Mouse (Mus musculus): ENCODE measurements around the gene Utp14b. TPM values are rescaled to one million over a fixed set of nuclear protein-coding genes. Genes with fewer than 3 reads are reported as not detected.
A peak's percentile ranks its signal among the peaks of the same experiment; 100 is the strongest.

Gene Utp14b
- polyA plus RNA-seq, 1 experiment = 1.9 TPM

- Histone ChIP-seq H3K36me3 (ENCODE audit: control insufficient read depth, insufficient read depth, low read length) (no peaks in the 10 kb centered on the region), H3K4me1 (replicated peaks; ENCODE audit: control insufficient read depth, insufficient read depth, low read length) (peaks cover 13% of the 10 kb centered on the region), H3K27me3 (ENCODE audit: control insufficient read depth, insufficient read depth, low read length) (no peaks in the 10 kb centered on the region), H3K27ac (ENCODE audit: control insufficient read depth, insufficient read depth, low read length) (peak overlapping the region; percentile 45; the same call in 1 of the 2 replicates), H3K4me3 (ENCODE audit: control insufficient read depth, insufficient read depth, low read length) (no peak overlapping the region)
- peak; percentile 16 for DNase-seq
- TF ChIP-seq CTCF (IDR thresholded peaks at IDR 0.05; ENCODE audit: borderline replicate concordance, control insufficient read depth, extremely low read depth, insufficient read depth, low read length, poor library complexity) (no peak), POLR2A (IDR thresholded peaks at IDR 0.05; ENCODE audit: control insufficient read depth, extremely low read depth, insufficient read depth, low read length, poor library complexity) (no peak)
Measured at GRCm38 (mm10) chr1:78640871-78641270, 17.0 kb upstream of the Utp14b start.

DNA sequence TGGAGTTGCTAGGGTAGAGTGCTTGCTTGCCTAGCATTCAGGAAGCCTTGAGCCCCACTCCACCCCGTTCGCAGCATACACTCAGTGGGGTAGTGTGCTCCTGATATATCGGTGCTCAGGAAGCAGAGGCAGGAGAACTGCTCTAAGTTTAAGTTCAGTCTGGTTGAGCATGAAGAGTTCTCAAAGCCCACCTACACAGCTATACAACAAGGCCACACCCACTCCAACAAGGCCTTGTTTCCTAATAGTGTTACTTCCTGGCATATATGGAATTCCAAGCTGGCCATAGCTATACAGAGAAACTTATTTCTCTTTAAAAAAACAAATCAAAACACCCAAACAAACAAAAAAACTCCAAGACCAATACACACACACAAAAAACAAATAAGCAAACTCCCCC, 16.0 kb upstream of the Utp14b start:
- Histone ChIP-seq H3K27ac (ENCODE audit: control insufficient read depth, insufficient read depth, low read length) (no peak overlapping the region), H3K27me3 (ENCODE audit: control insufficient read depth, insufficient read depth, low read length) (no peaks in the 10 kb centered on the region), H3K4me1 (replicated peaks; ENCODE audit: control insufficient read depth, insufficient read depth, low read length) (peaks cover 13% of the 10 kb centered on the region), H3K36me3 (ENCODE audit: control insufficient read depth, insufficient read depth, low read length) (no peaks in the 10 kb centered on the region), H3K4me3 (ENCODE audit: control insufficient read depth, insufficient read depth, low read length) (no peak overlapping the region)
- no peak for DNase-seq
- no peak for TF ChIP-seq CTCF (IDR thresholded peaks at IDR 0.05; ENCODE audit: borderline replicate concordance, control insufficient read depth, extremely low read depth, insufficient read depth, low read length, poor library complexity)
- 95% methylated on average over 3 of the region's 3 CpGs for WGBS

GRCm38 (mm10) chr1:78642197-78642596, 15.6 kb upstream of the Utp14b start:
- 89% methylated on average over 2 of the region's 2 CpGs for WGBS
- no peak for DNase-seq
- no peaks in the 10 kb centered on the region for H3K36me3 ChIP-seq (ENCODE audit: control insufficient read depth, insufficient read depth, low read length)
- TF ChIP-seq CTCF (IDR thresholded peaks at IDR 0.05; ENCODE audit: borderline replicate concordance, control insufficient read depth, extremely low read depth, insufficient read depth, low read length, poor library complexity) = no peak
- no peak for TF ChIP-seq POLR2A (IDR thresholded peaks at IDR 0.05; ENCODE audit: control insufficient read depth, extremely low read depth, insufficient read depth, low read length, poor library complexity)
- H3K27me3 ChIP-seq (ENCODE audit: control insufficient read depth, insufficient read depth, low read length) = no peaks in the 10 kb centered on the region
- peaks cover 13% of the 10 kb centered on the region for H3K4me1 ChIP-seq (replicated peaks; ENCODE audit: control insufficient read depth, insufficient read depth, low read length)
- H3K27ac ChIP-seq (ENCODE audit: control insufficient read depth, insufficient read depth, low read length) = no peak overlapping the region
- H3K4me3 ChIP-seq (ENCODE audit: control insufficient read depth, insufficient read depth, low read length) = no peak overlapping the region

DNA sequence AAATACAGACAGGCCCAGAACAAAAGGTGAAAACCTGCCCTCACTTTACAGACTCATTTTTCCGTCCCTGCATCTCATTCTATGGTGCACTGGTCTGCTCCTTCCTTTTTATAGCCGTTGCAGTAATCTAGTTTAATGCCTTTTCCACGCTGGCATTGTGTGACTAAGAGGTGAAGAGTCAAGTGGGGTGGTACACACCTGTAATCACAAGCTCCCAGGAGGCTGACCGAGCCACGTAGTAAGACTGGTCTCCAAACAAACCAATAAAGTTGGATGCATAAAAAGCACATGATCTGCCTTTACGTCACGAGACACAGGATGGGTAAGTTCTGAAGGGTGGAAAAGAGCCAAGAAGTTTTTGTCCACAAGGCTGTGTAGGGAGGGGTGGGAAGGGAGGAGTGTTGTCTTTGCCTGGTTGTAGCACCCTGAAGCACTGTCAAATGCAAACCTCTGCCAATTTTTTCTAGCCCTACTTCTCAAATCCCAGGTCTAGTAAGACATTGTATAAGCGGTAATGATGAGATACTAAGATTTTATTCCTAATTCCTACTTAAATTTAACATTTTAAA, 10.4 kb upstream of the Utp14b start:
- no peak for DNase-seq
- H3K36me3 ChIP-seq (ENCODE audit: control insufficient read depth, insufficient read depth, low read length) = no peaks in the 10 kb centered on the region
- no peaks in the 10 kb centered on the region; the same call in 1 of the 2 replicates for H3K4me1 ChIP-seq (replicated peaks; ENCODE audit: control insufficient read depth, insufficient read depth, low read length)
- H3K27me3 ChIP-seq (ENCODE audit: control insufficient read depth, insufficient read depth, low read length) = no peaks in the 10 kb centered on the region
- H3K4me3 ChIP-seq (ENCODE audit: control insufficient read depth, insufficient read depth, low read length) = no peak overlapping the region
- no peak overlapping the region for H3K27ac ChIP-seq (ENCODE audit: control insufficient read depth, insufficient read depth, low read length)
- WGBS = 91% methylated on average over 8 of the region's 8 CpGs
- no peak for TF ChIP-seq CTCF (IDR thresholded peaks at IDR 0.05; ENCODE audit: borderline replicate concordance, control insufficient read depth, extremely low read depth, insufficient read depth, low read length, poor library complexity)
- TF ChIP-seq POLR2A (IDR thresholded peaks at IDR 0.05; ENCODE audit: control insufficient read depth, extremely low read depth, insufficient read depth, low read length, poor library complexity) = no peak

DNA sequence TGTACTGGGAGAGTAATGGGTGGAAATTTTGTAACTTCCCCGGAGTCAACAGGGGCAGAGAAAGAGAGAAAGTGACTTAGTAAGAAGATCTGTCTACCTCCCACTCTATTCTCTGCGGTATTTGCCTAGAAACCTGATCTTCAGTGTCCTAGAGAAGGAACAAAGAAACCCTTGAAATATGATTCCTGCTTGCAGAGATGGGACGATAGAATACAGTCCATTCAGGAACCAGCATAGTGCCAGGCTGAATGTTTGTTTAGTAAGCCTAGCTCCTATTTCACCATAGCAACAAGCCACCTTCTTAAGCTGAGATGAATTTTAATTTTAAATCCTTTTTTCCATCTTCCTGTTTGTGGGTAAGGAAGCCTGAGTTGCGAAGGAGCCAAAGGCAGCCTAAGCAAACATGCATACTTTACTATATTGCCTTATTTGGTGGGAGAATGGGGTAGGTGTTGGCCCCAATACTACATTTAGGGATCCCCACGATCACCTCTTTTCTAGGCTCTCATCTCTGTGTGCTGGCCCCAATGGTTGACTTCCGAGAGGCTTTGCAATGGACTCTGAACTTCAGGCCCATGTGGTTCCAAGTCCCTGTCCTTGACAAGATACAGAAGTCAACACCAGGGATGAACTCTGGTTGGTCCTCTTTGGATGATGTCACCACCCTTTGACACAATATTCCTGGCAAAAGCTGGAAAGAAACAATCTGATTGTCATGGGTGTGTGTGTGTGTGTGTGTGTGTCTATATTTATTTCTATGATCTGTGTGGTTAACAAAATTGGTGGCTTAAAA, 8.4 kb upstream of the Utp14b start:
- Histone ChIP-seq H3K27me3 (ENCODE audit: control insufficient read depth, insufficient read depth, low read length) (no peaks in the 10 kb centered on the region), H3K4me1 (replicated peaks; ENCODE audit: control insufficient read depth, insufficient read depth, low read length) (no peaks in the 10 kb centered on the region; the same call in 1 of the 2 replicates), H3K4me3 (ENCODE audit: control insufficient read depth, insufficient read depth, low read length) (no peak overlapping the region), H3K27ac (ENCODE audit: control insufficient read depth, insufficient read depth, low read length) (no peak overlapping the region), H3K36me3 (ENCODE audit: control insufficient read depth, insufficient read depth, low read length) (no peaks in the 10 kb centered on the region)
- TF ChIP-seq POLR2A (IDR thresholded peaks at IDR 0.05; ENCODE audit: control insufficient read depth, extremely low read depth, insufficient read depth, low read length, poor library complexity) (no peak), CTCF (IDR thresholded peaks at IDR 0.05; ENCODE audit: borderline replicate concordance, control insufficient read depth, extremely low read depth, insufficient read depth, low read length, poor library complexity) (no peak)
- DNase-seq = no peak
- 92% methylated on average over 6 of the region's 6 CpGs for WGBS

GRCm38 (mm10) chr1:78656472-78656871, 1.4 kb upstream of the Utp14b start:
- 76% methylated on average over 2 of the region's 2 CpGs for WGBS
- DNase-seq = no peak
- Histone ChIP-seq H3K4me3 (ENCODE audit: control insufficient read depth, insufficient read depth, low read length) (no peak overlapping the region), H3K27ac (ENCODE audit: control insufficient read depth, insufficient read depth, low read length) (no peak overlapping the region), H3K27me3 (ENCODE audit: control insufficient read depth, insufficient read depth, low read length) (no peaks in the 10 kb centered on the region), H3K4me1 (replicated peaks; ENCODE audit: control insufficient read depth, insufficient read depth, low read length) (peaks cover 13% of the 10 kb centered on the region; the same call in 1 of the 2 replicates), H3K36me3 (ENCODE audit: control insufficient read depth, insufficient read depth, low read length) (no peaks in the 10 kb centered on the region)
- TF ChIP-seq CTCF (IDR thresholded peaks at IDR 0.05; ENCODE audit: borderline replicate concordance, control insufficient read depth, extremely low read depth, insufficient read depth, low read length, poor library complexity) (no peak), POLR2A (IDR thresholded peaks at IDR 0.05; ENCODE audit: control insufficient read depth, extremely low read depth, insufficient read depth, low read length, poor library complexity) (no peak)
